In the genomic region with DNA sequence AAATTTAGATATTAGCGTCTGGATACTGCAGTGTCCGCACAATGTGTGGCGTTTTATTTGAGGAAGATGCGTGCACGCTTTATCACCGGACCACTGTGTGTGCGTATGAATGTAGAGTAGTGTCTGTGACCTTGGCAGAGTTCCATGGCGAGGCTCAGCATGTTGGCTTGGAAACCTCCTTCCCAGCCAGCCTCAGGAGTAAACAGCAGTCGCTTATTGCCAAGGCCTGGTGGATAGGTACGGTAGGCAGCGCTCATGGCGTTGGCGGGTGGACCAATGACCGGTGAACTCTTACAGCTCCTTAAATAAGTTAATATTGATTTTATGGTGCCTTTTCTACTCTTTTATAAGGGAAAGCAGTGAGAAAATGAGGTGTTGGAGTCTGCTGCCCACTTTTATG, we compare ENCODE assay signal across 21 mouse cellular contexts.
DNase-seq lines count a peak whose midpoint lies in the region; ATAC-seq lines count a peak whose summit lies in the region.
"Had no signal": no experiment of that assay in that cellular context is flagged by ENCODE, and none has a peak within 500 bp of the region (broad histone marks: within the 10 kb centered on the region; RNA-seq: fewer than 3 reads in every experiment).

No protein-coding gene starts in this region.

- peaks cover 6% of the 10 kb centered on the region for H3K4me1 ChIP-seq in limb, embryonic 13.5 days
- H3K4me1 ChIP-seq: embryonic facial prominence, embryonic 10.5 days; lung, embryonic 15.5 days; neural tube, embryonic 12.5 days had no signal

- no peak overlapping the region for H3K4me3 ChIP-seq in limb, embryonic 13.5 days
- H3K4me3 ChIP-seq: embryonic facial prominence, embryonic 10.5 days; heart, embryonic 13.5 days; lung, embryonic 15.5 days; neural tube, embryonic 12.5 days had no signal

- H3K36me3 ChIP-seq in limb, embryonic 13.5 days, result no peaks in the 10 kb centered on the region
- H3K36me3 ChIP-seq: embryonic facial prominence, embryonic 10.5 days; heart, embryonic 13.5 days; lung, embryonic 15.5 days; neural tube, embryonic 12.5 days had no signal

- peak; percentile 3 to 12 for DNase-seq in cerebellum, postnatal 14 days
- peak; percentile 13 for DNase-seq in lung, postnatal 10 days
- DNase-seq in lung, postnatal 14 days, result no peak
- DNase-seq in adrenal gland, postnatal 10 days, result peak; percentile 66
- DNase-seq in natural killer cell, adult 2 months (ENCODE audit: low spot score in 2 of 2), result no peak
- no peak for DNase-seq in layer of hippocampus, postnatal 10 days (ENCODE audit: low spot score in 2 of 2)
- DNase-seq: cerebellum, adult 2 months; heart, adult 11 months had no signal

- H3K9ac ChIP-seq in limb, embryonic 13.5 days, result no peak overlapping the region
- H3K9ac ChIP-seq: heart, embryonic 13.5 days; hindbrain, embryonic 14.5 days; lung, embryonic 15.5 days; neural tube, embryonic 12.5 days had no signal

- H3K9me3 ChIP-seq in limb, embryonic 13.5 days, result no peaks in the 10 kb centered on the region
- H3K9me3 ChIP-seq: embryonic facial prominence, embryonic 10.5 days; heart, embryonic 13.5 days; lung, embryonic 15.5 days; neural tube, embryonic 12.5 days had no signal

- peaks cover 41% of the 10 kb centered on the region for H3K27me3 ChIP-seq in limb, embryonic 13.5 days
- H3K27me3 ChIP-seq: lung, embryonic 15.5 days; neural tube, embryonic 12.5 days; Patski had no signal

- 48% methylated on average over 14 of the region's 14 CpGs for WGBS in limb, embryonic 13.5 days

- ATAC-seq in cerebellum, adult (ENCODE audit: insufficient number of reproducible peaks, low FRiP score, low TSS enrichment), result no peak
- peak; percentile 54; the same call in 1 of the 2 replicates for ATAC-seq in limb, embryonic 13.5 days (ENCODE audit: low FRiP score, low read depth)
- ATAC-seq: activated CD4-positive, CD25-positive, alpha-beta regulatory T cell, adult 4 months; CD4-positive, CD25-positive, alpha-beta regulatory T cell, adult 4 months; intestine, embryonic 16.5 days; Patski had no signal

- no peak overlapping the region for H3K27ac ChIP-seq in limb, embryonic 13.5 days
- H3K27ac ChIP-seq: embryonic facial prominence, embryonic 10.5 days; heart, embryonic 13.5 days; hindbrain, embryonic 14.5 days; lung, embryonic 15.5 days; neural tube, embryonic 12.5 days had no signal

- H3K4me2 ChIP-seq in limb, embryonic 13.5 days (replicated peaks), result peak overlapping the region; percentile 21; the same call in 1 of the 2 replicates
- H3K4me2 ChIP-seq: heart, embryonic 13.5 days; hindbrain, embryonic 14.5 days; liver, embryonic 11.5 days; lung, embryonic 15.5 days; midbrain, embryonic 11.5 days; neural tube, embryonic 12.5 days had no signal

Comparison
In these comparisons a context has a peak if more than half of its experiments do, and no peak if none do; other contexts are left out.
1. DNase-seq: peak in cerebellum, postnatal 14 days (2 of 2), lung, postnatal 10 days (single experiment) and adrenal gland, postnatal 10 days (single experiment); none in lung, postnatal 14 days (single experiment), natural killer cell, adult 2 months (0 of 2) and layer of hippocampus, postnatal 10 days (0 of 2).